Mouse (Mus musculus) embryonic stem cell, embryonic (primary cell): ENCODE data around the gene Gm11939.
"Not testable (repeated sequence)": the region's sequence is repeated elsewhere in the genome, so short reads cannot be mapped to it uniquely, and the experiment has no call there.

ENCODE experiments used
- CTCF ChIA-PET, 4 experiments: fragments of 300-600 bp in 2 of 4; fragments of 350-600 bp in 2 of 4; sonication (Branson Sonifier 250); formaldehyde crosslinking; loops; one replicate each; lab custom pipeline; 2022; ENCODE audit warnings: inconsistent platforms in 2 of 4; lab: Charles Lee
- POLR2A ChIA-PET, 4 experiments: fragments of 300-600 bp in 2 of 4; fragments of 350-600 bp in 2 of 4; sonication (Branson Sonifier 250); formaldehyde crosslinking; loops; one replicate each; lab custom pipeline; 2022; ENCODE audit warnings: antibody characterized with exemption in 4 of 4, inconsistent platforms in 1 of 4; lab: Charles Lee

The Gm11939 gene

DNA sequence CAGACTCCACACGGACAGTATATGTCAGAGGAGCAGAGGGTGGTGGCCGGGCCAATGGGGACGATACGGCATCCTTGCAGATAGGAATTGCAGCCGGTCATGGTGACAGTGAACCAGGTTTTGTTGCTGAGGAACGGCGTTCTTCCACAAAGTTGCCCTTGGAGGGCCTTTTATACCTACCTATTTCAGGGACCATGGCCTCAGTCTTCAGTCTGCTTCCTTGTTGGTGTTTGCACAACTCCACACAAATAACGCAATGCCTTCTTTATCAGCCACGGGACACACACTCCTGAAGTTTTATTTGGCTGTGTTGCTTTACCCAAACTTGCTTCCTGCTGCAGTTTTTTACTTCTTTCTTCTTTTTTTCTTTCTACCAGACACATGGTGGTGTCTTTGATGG lies at the start of gene Gm11939:
Gene Gm11939 (minus strand): TSS at position 101 of the 400 bp plus-strand sequence.
- CTCF ChIA-PET = no interaction called here
- POLR2A ChIA-PET = no interaction called here

DNA sequence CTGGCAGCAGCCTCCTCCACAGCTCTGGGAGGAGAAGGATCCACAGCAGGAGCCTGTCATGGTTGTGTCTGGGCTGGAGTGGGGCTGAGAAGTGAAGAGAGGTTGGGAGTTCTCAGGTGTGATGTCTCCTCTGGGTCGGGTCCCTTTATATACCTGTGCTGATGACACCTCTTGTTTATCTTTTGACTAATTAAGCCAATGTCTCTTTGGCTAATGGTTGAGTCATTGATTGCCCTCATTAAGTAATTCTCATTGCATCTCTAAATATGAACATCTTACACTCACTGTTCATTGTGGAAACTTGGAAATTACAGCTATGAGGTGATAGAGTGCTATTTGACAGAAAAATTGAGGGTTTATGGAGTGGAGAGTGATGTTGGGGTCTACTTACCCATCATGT lies 43.9 kb upstream of the Gm11939 start, which contains the start of gene Gm11938:
Gene Gm11938 (minus strand): TSS at position 101 of the 400 bp plus-strand sequence.
- POLR2A ChIA-PET = not testable (repeated sequence)

DNA sequence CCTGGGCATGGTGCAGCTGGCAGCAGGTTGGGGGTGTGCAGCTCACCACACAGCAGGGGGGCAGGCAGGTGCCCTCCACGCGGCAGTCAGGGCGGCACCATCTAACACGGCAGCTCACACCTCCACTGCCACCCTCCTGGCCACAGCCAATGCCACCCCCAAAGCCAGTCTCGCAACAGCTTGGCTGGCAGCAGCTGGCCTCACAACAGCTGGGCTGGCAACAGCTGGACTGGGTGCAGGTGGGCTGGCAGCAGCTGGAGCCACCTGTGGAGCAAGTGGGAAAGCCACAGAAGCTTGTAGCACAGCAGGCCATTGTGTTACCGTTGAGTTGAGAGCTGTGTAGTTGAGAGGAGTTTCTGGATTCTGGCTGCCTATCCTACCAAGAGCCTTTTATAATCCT lies 38.5 kb upstream of the Gm11939 start, which contains the start of gene Krtap9-3:
Gene Krtap9-3 (minus strand): TSS at position 364 of the 400 bp plus-strand sequence.
- CTCF ChIA-PET = interaction anchor here in 2 of 4 experiments (0.5 to 0.8 kb wide), 2 partner anchors 23 to 24 kb away, joined by 3 to 5 read pairs; no protein-coding TSS in a partner anchor
- POLR2A ChIA-PET = not testable (repeated sequence)

More for the DNA sequence above, 43.9 kb upstream of the Gm11939 start, which contains the start of gene Gm11938:
- CTCF ChIA-PET = interaction anchor here in 1 of 4 experiments (1.1 kb wide), 1 partner anchor 29 kb away, joined by 3 read pairs; no protein-coding TSS in a partner anchor

DNA sequence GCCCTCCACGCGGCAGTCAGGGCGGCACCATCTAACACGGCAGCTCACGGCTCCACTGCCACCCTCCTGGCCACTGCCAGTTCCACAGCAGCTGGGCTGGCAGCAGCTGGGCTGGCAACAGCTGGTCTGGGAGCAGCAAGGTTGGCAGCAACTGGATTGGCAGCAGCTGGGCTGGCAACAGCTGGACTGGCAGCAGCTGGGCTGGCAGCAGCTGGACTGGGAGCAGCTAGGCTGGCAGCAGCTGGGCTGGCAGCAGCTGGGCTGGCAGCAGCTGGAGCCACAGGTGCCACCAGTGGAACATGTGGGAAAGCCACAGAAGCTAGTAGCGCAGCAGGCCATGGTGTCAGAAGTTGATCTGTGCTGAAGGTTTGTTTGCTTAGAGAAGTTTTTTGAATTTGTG lies 31.7 kb upstream of the Gm11939 start, which contains the start of gene Krtap1-3:
Gene Krtap1-3 (minus strand): TSS at position 359 of the 400 bp plus-strand sequence.
- POLR2A ChIA-PET = no interaction called here
- CTCF ChIA-PET = interaction anchor here in 2 of 4 experiments (0.5 to 2.1 kb wide), 2 partner anchors 17 kb away, joined by 7 to 9 read pairs; no protein-coding TSS in a partner anchor

- ChIA-PET POLR2A (no interaction called here), CTCF (interaction anchor here in 2 of 4 experiments (0.6 to 0.7 kb wide), 2 partner anchors 11 to 435 kb away, joined by 3 read pairs; no protein-coding TSS in a partner anchor)
Measured at GRCm38 (mm10) chr11:99585096-99585495, 25.8 kb upstream of the Gm11939 start.

DNA sequence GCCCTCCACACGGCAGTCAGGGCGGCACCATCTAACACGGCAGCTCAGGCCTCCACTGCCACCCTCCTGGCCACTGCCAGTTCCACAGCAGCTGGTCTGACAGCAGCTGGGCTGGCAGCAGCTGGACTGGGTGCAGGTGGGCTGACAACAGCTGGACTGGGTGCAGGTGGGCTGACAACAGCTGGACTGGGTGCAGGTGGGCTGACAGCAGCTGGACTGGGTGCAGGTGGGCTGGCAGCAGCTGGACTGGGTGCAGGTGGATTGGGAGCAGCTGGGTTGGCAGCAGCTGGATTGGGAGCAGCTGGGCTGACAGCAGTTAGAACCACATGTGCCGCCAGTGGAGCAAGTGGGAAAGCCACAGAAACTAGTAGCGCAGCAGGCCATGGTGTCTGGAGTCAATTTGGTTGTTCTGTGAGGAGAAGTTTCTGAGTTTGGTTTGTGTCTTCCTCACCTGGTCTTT lies 24.0 kb upstream of the Gm11939 start, which contains the start of gene Krtap1-4:
Gene Krtap1-4 (minus strand): TSS at position 410 of the 460 bp plus-strand sequence.
- CTCF ChIA-PET = interaction anchor here in 1 of 4 experiments (1.4 kb wide), 1 partner anchor 10 kb away, joined by 3 read pairs; no protein-coding TSS in a partner anchor
- POLR2A ChIA-PET = no interaction called here

- ChIA-PET CTCF (no interaction called here), POLR2A (no interaction called here)
Measured at GRCm38 (mm10) chr11:99581564-99581963, 22.3 kb upstream of the Gm11939 start.

DNA sequence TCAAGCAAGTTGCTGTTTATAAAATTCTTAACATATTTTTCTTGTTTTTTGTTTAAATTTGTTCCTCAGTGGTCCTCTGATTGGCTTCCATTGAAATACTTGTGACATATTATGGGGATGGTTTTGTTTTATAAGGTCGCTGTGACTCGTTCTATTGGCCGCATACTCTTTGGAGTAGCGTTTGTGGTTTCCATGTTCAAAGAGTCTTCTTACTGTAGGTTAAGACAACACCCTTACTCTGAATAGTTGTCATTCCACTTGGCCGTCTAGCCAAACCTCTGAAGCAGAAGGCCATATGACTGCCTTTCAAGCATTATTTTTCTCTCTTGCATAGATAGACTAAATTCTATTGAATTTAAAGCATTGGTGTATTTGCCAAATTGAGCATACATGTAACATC lies 21.8 kb upstream of the Gm11939 start:
- POLR2A ChIA-PET = no interaction called here
- CTCF ChIA-PET = no interaction called here

DNA sequence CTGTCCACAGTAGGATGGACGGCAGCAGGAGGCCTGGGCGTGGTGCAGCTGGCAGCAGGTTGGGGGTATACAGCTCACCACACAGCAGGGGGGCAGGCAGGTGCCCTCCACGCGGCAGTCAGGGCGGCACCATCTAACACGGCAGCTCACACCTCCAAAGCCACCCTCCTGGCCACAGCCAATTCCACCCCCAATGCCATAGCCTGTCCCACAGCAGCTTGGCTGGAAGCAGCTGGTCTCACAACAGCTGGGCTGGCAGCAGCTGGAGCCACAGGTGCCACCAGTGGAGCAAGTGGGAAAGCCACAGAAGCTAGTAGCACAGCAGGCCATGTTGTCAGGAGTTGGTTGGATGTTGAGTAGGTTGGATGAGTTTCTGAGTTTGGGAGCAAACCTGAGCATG lies 21.4 kb upstream of the Gm11939 start, which contains the start of gene Krtap1-5:
Gene Krtap1-5 (minus strand): TSS at position 381 of the 400 bp plus-strand sequence.
- CTCF ChIA-PET = no interaction called here
- POLR2A ChIA-PET = no interaction called here

DNA sequence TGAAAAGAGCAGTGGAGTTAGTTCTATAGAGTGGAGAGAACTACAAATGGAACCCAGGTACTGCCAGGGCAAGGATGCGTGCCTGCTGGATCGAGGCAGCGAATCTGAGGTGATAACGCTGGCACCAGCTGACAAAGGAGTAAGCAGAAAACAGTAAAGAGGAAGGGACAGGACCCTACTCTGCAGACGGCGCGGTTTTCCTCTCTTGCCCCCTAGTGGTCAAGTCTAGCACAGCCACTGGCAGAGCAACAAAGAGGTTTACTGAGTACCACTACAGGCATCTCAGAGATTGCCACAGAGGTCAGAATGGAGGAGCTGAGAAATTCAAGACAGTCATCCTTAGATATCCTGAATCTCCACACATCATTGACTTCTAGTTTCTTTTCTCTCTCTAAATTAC lies 14.8 kb upstream of the Gm11939 start:
- ChIA-PET CTCF (interaction anchor here (0.5 to 1.4 kb wide), 19 partner anchors 8 to 615 kb away, joined by 3 to 9 read pairs (median 4); partner anchors contain the start of genes Krtap9-3 (in 2 of the 4), Gm11938 (in 1 of the 4), Krtap1-3 (in 1 of the 4) and Krtap1-4 (in 1 of the 4)), POLR2A (interaction anchor here in 1 of 4 experiments (0.7 kb wide), 1 partner anchor 648 kb away, joined by 4 read pairs; no protein-coding TSS in a partner anchor)

DNA sequence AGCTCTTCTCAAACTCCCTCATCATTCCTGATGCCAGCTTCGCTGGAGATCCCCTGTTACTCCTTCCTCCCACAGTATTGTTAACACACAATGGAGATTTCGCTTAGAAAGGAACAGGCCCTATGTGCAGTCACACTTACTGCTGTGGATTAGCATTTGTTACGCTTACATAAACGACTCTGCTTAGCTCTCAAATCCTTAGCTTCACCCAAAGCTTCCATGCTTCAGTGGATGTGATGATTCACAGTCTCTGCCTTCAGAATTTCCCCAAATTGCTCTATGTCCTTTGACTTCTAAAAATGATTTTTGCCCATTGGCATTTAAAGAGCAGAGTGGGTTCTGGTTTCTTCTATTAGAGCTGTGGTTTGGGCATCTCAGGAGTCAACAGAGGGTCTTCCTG lies 13.9 kb upstream of the Gm11939 start:
- POLR2A ChIA-PET = no interaction called here
- CTCF ChIA-PET = interaction anchor here in 1 of 4 experiments (0.7 to 1.0 kb wide), 2 partner anchors 109 to 182 kb away, joined by 6 to 7 read pairs; no protein-coding TSS in a partner anchor

DNA sequence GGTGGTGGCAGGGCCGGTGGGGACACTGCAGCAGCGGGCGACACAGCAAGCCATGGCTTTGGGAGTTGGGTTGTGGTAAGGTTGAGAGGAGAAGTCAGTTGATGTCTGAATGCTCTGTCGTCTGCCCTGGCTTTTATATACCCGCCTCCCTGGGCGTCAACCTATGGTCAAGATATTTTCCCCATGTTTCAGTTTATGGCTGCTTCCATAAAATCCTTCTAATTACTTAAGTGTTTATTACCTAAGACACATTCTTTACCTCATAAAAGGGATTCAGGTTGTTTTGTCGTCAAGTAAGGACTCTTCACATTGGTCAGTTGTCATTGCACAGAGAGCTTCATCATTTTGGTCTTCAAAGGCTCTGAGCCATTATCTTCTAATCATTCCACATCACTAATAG lies 7.3 kb upstream of the Gm11939 start, which contains the start of gene Krtap3-1:
Gene Krtap3-1 (minus strand): TSS at position 101 of the 400 bp plus-strand sequence.
- ChIA-PET POLR2A (no interaction called here), CTCF (interaction anchor here in 1 of 4 experiments (1.2 kb wide), 1 partner anchor 8 kb away, joined by 5 read pairs; no protein-coding TSS in a partner anchor)

DNA sequence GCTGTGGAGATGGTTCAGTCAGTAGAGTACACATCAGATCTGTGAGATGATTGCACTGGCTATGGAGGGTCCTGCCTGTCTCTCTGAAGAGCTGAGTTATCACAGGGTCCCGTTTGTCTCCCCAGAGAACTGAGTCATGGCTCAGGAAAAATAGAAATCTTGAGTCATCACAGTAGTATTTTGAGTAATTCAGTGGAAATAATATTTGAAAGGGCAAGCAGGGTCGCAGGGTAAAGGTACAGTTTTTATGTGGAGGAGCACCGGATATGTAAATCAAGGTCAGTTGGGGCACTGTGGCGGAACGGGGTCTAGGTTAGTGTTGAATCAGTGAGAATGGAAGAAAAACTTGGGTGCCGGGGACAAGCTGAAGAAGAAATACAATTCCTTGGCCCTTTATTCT lies 3.3 kb upstream of the Gm11939 start:
- POLR2A ChIA-PET = no interaction called here
- CTCF ChIA-PET = interaction anchor here in 1 of 4 experiments (0.5 kb wide), 1 partner anchor 51 kb away, joined by 5 read pairs; no protein-coding TSS in a partner anchor

DNA sequence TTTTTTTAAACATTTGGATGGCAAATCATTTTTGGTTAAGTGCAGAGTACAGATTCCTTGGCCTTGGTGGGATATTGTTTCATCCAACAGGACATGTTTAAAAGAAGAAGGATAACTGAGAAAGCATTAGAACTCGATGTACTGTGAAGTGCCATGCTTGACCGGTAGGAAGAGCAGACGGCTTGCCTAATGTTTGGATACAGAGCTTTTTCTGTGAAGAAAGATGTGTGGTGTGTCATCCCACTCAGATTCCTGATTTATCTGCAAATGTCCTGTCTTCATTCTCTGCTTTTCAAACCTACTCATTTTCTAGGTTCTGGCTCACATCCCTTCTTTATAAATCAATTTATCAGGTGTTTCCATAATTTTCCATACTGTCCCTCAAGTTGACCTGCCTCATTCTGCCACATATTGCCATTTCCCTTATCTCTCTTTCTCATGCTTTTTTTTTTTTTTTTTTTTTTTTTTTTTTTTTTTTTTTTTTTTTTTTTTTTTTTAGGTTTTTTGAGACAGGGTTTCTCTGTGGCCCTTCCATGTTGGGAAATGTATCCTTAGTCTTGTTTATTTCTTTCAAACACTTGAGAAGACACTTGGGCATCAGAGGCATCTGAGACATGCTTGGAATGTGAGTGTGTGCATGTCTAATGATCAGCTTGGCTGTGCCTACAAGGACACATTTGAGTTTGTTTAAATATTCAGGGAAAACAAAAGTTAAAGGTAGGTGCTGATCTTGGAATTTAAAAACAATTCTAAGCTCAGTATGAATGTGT lies 1.1 kb downstream of the Gm11939 start:
- CTCF ChIA-PET = interaction anchor here in 2 of 4 experiments (0.6 to 0.7 kb wide), 2 partner anchors 15 to 16 kb away, joined by 3 to 6 read pairs; no protein-coding TSS in a partner anchor
- POLR2A ChIA-PET = interaction anchor here (0.5 to 0.8 kb wide), 4 partner anchors 17 to 762 kb away, joined by 3 read pairs; no protein-coding TSS in a partner anchor

- ChIA-PET POLR2A (no interaction called here), CTCF (interaction anchor here in 1 of 4 experiments (0.7 kb wide), 1 partner anchor 1627 kb away, joined by 3 read pairs; no protein-coding TSS in a partner anchor)
Measured at GRCm38 (mm10) chr11:99556753-99557152, 2.5 kb downstream of the Gm11939 start, which contains the start of gene Krtap3-2. Krtap3-2 (minus strand) TSS chr11:99556853.

DNA sequence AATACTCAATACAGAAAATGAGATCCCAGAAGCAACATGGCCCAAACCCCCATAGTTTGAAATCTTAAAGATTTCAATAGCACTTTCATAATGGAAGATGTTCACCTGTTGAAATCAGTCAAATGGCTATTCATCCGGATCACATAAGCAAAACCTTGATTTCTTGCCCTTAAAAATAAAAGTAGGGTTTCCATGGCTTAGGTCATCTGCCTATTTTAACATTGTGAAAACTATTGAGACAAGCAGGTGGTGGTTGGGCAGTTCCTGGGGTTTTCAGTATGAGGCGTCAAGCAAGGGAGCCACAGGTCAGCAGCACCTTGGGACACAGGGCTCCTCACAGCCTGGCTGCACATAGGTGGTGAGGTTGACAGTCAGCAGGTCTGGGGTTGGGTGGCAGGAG lies 3.1 kb downstream of the Gm11939 start:
- ChIA-PET CTCF (no interaction called here), POLR2A (no interaction called here)

DNA sequence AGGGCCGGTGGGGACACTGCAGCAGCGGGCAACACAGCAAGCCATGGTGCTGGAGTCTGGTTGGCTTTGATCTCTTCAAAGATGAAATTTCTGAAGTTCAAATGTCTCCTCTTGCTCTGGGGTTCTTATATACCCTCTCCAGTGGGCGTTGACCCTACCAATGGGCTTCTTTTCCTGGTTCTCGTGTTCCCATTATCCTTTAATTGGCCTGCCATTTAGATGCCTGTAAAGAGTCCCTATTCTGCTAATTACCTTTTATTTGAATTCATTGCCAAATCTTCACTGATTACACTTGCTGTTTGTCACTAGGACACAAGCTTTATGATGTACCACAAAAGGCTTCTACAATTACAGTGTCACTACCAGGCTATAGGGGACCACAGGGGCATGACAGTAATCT lies 8.5 kb downstream of the Gm11939 start, which contains the start of gene Krtap3-3:
Gene Krtap3-3 (minus strand): TSS at position 101 of the 400 bp plus-strand sequence.
- ChIA-PET CTCF (no interaction called here), POLR2A (no interaction called here)

GRCm38 (mm10) chr11:99547892-99548291 lies 11.4 kb downstream of the Gm11939 start:
- ChIA-PET CTCF (interaction anchor here in 1 of 4 experiments (0.9 kb wide), 1 partner anchor 621 kb away, joined by 3 read pairs; no protein-coding TSS in a partner anchor), POLR2A (interaction anchor here in 1 of 4 experiments (1.1 kb wide), 1 partner anchor 8 kb away, joined by 4 read pairs; no protein-coding TSS in a partner anchor)
